8 mouse cellular contexts compared by ENCODE assay signal in genomic region chr2:26587044-26587405, GRCm38 (mm10). TPM values are rescaled to one million over a fixed set of nuclear protein-coding genes. Genes with fewer than 3 reads are reported as not detected.
DNase-seq lines count a peak whose midpoint lies in the region; ATAC-seq and TF ChIP-seq lines count a peak whose summit lies in the region.

No protein-coding gene starts in this region.

- peak overlapping the region; percentile 58 for H3K9ac ChIP-seq in intestine, embryonic 14.5 days (ENCODE audit: low read length)

- H3ac ChIP-seq in C2C12 (ENCODE audit: control insufficient read depth, insufficient read length, low read depth) (no peak overlapping the region), myocyte (ENCODE audit: control insufficient read depth, insufficient read length) (no peak overlapping the region)

- no peak for TF ChIP-seq POLR2A in cortical plate, adult 2 months (IDR thresholded peaks at IDR 0.05; ENCODE audit: extremely low read depth, insufficient read depth, low read length)
- TF ChIP-seq POLR2A in myocyte (IDR thresholded peaks at IDR 0.05; ENCODE audit: insufficient read length, low read depth) = no peak

- no peak for TF ChIP-seq CTCF in C2C12 (IDR thresholded peaks at IDR 0.05; ENCODE audit: control insufficient read depth, insufficient read depth, insufficient read length)
- peak; percentile 12; the same call in 1 of the 2 replicates for TF ChIP-seq CTCF in cortical plate, adult 2 months (IDR thresholded peaks at IDR 0.05; ENCODE audit: extremely low read depth, insufficient read depth, low read length)

- H3K27ac ChIP-seq in heart, embryonic 10.5 days = peak overlapping the region; percentile 91
- H3K27ac ChIP-seq in cortical plate, adult 2 months (ENCODE audit: insufficient read depth, low read length) = no peak overlapping the region
- peak overlapping the region; percentile 16; the same call in 1 of the 2 replicates for H3K27ac ChIP-seq in intestine, embryonic 14.5 days (ENCODE audit: low read depth)

- peak overlapping the region; percentile 62 for H3K4me2 ChIP-seq in intestine, embryonic 14.5 days (ENCODE audit: low read length)
- H3K4me2 ChIP-seq in myocyte (ENCODE audit: low read depth) = peak overlapping the region; percentile 5

- no peaks in the 10 kb centered on the region for H3K79me2 ChIP-seq in C2C12 (ENCODE audit: control insufficient read depth, insufficient read depth)
- H3K79me2 ChIP-seq in myocyte (ENCODE audit: control insufficient read depth, insufficient read depth) = no peaks in the 10 kb centered on the region

- 5% methylated on average over 11 of the region's 11 CpGs for WGBS in heart, embryonic 10.5 days
- WGBS in intestine, embryonic 14.5 days = 4% methylated on average over 11 of the region's 11 CpGs

- DNase-seq in heart, embryonic 10.5 days (ENCODE audit: low spot score) = no peak
- DNase-seq in heart, adult 8-10 months (ENCODE audit: low spot score) = no peak
- DNase-seq in intestine, embryonic 14.5 days (ENCODE audit: low spot score) = no peak
- DNase-seq in urinary bladder, postnatal 25 days (ENCODE audit: low spot score) = no peak
- DNase-seq in adrenal gland, adult (ENCODE audit: inconsistent age in 2 of 2, low spot score in 1 of 2) = no peak

- H3K9me3 ChIP-seq in heart, embryonic 10.5 days = no peaks in the 10 kb centered on the region
- H3K9me3 ChIP-seq in intestine, embryonic 14.5 days (ENCODE audit: control insufficient read depth, low read length) = no peaks in the 10 kb centered on the region

- no peaks in the 10 kb centered on the region for H3K79me3 ChIP-seq in C2C12 (ENCODE audit: low read depth)

- H3K36me3 ChIP-seq in heart, embryonic 10.5 days = peaks cover 36% of the 10 kb centered on the region
- H3K36me3 ChIP-seq in C2C12 (ENCODE audit: control insufficient read depth, insufficient read depth) (no peaks in the 10 kb centered on the region), myocyte (ENCODE audit: control insufficient read depth, insufficient read depth) (no peaks in the 10 kb centered on the region)
- no peaks in the 10 kb centered on the region; the same call in 1 of the 2 replicates for H3K36me3 ChIP-seq in intestine, embryonic 14.5 days (ENCODE audit: control insufficient read depth, insufficient read depth, low read length)

- peaks cover 64% of the 10 kb centered on the region for H3K4me1 ChIP-seq in heart, embryonic 10.5 days
- H3K4me1 ChIP-seq in cortical plate, adult 2 months (ENCODE audit: control insufficient read depth, insufficient read depth, low read length) = no peaks in the 10 kb centered on the region
- H3K4me1 ChIP-seq in intestine, embryonic 14.5 days (replicated peaks; ENCODE audit: control insufficient read depth, insufficient read depth, low read length) = 0 out of 2 replicates have a peak, but pooled peaks cover 4% of the 10 kb centered on the region

- peak overlapping the region; percentile 83 for H3K4me3 ChIP-seq in heart, embryonic 10.5 days
- peak overlapping the region; percentile 18 for H3K4me3 ChIP-seq in C2C12 (ENCODE audit: insufficient read depth, poor library complexity, severe bottlenecking)
- peak overlapping the region; percentile 72 for H3K4me3 ChIP-seq in cortical plate, adult 2 months (ENCODE audit: insufficient read depth, low read length)
- peak overlapping the region; percentile 50 for H3K4me3 ChIP-seq in intestine, embryonic 14.5 days (ENCODE audit: low read depth, low read length)
- H3K4me3 ChIP-seq in myocyte = no peak overlapping the region

- ATAC-seq in intestine, embryonic 14.5 days (replicated peaks; ENCODE audit: low FRiP score, low TSS enrichment, low read depth) = peak; percentile 17

- H3K27me3 ChIP-seq in heart, embryonic 10.5 days (ENCODE audit: insufficient read depth, poor library complexity, severe bottlenecking) = peaks cover 9% of the 10 kb centered on the region; the same call in 1 of the 2 replicates
- H3K27me3 ChIP-seq in C2C12 (ENCODE audit: control insufficient read depth, insufficient read depth, insufficient read length) (peaks cover 15% of the 10 kb centered on the region), myocyte (ENCODE audit: control insufficient read depth, insufficient read depth, insufficient read length) (peaks cover 25% of the 10 kb centered on the region)
- no peaks in the 10 kb centered on the region for H3K27me3 ChIP-seq in intestine, embryonic 14.5 days (replicated peaks; ENCODE audit: control insufficient read depth, insufficient read depth, low read length)

TF ChIP-seq in C2C12, 6 proteins besides CTCF, POLR2A, EP300 and RAD21:
- no peak for TF ChIP-seq MYOD1 (IDR thresholded peaks at IDR 0.05; ENCODE audit: control insufficient read depth, insufficient read length, low read depth)
- no peak for TF ChIP-seq FOSL1 (IDR thresholded peaks at IDR 0.05; ENCODE audit: insufficient read depth, low read length, poor library complexity, severe bottlenecking)
- TF ChIP-seq USF1 (IDR thresholded peaks at IDR 0.05; ENCODE audit: low read depth) = no peak
- TF ChIP-seq MAX (IDR thresholded peaks at IDR 0.05) = no peak
- no peak for TF ChIP-seq CEBPB (IDR thresholded peaks at IDR 0.05; ENCODE audit: low read depth)
- no peak for TF ChIP-seq MYOG (IDR thresholded peaks at IDR 0.05; ENCODE audit: control insufficient read depth, extremely low read depth, insufficient read length)

TF ChIP-seq in myocyte, 11 proteins besides CTCF, POLR2A, EP300 and RAD21:
- no peak for TF ChIP-seq E2F4 (IDR thresholded peaks at IDR 0.05; ENCODE audit: insufficient read depth)
TF ChIP-seq in myocyte: peak in this region for 0.

RNA-seq across cellular contexts. Expression of gene Gm20532, which starts 0.6 kb away (rescaled TPM):
- not detected in 2 replicates for polyA plus RNA-seq in heart, embryonic 10.5 days (2016; fragmentation: Nextera tagmentation; extraction: Ambion mirVana)
- not detected for total RNA-seq in heart, adult 8-10 months (2022)
- not detected for polyA plus RNA-seq in C2C12 (2012; fragmentation: generic; extraction: Trizol)
- polyA plus RNA-seq in cortical plate, adult 2 months (2012; rRNA removed) = not detected in 2 replicates
- polyA plus RNA-seq in intestine, embryonic 14.5 days (2014; fragmentation: Nextera tagmentation; extraction: Ambion mirVana) = not detected in 2 replicates
- not detected for polyA plus RNA-seq in myocyte (2012; fragmentation: generic; extraction: Trizol)

RNA-seq across cellular contexts. Expression of gene Egfl7, which starts 7.2 kb away (rescaled TPM):
- 164 and 186 TPM in 2 replicates for polyA plus RNA-seq in heart, embryonic 10.5 days (2016; fragmentation: Nextera tagmentation; extraction: Ambion mirVana)
- total RNA-seq in heart, adult 8-10 months (2022) = 100 to 1,000 TPM; 122 to 172 (median 148) TPM
- 5.6 TPM for polyA plus RNA-seq in C2C12 (2012; fragmentation: generic; extraction: Trizol)
- 137 and 145 TPM in 2 replicates for polyA plus RNA-seq in cortical plate, adult 2 months (2012; rRNA removed)
- polyA plus RNA-seq in intestine, embryonic 14.5 days (2014; fragmentation: Nextera tagmentation; extraction: Ambion mirVana) = 129 and 135 TPM in 2 replicates
- 2.7 TPM for polyA plus RNA-seq in myocyte (2012; fragmentation: generic; extraction: Trizol)

RNA-seq across cellular contexts. Expression of gene Agpat2, which starts 17.2 kb away (rescaled TPM):
- polyA plus RNA-seq in heart, embryonic 10.5 days (2016; fragmentation: Nextera tagmentation; extraction: Ambion mirVana) = 20.4 and 28.9 TPM in 2 replicates
- total RNA-seq in heart, adult 8-10 months (2022) = 10 to 100 TPM; 51.1 to 65.9 (median 60.8) TPM
- polyA plus RNA-seq in C2C12 (2012; fragmentation: generic; extraction: Trizol) (37.9 TPM), myocyte (2012; fragmentation: generic; extraction: Trizol) (31.3 TPM)
- 2.3 TPM in 2 replicates for polyA plus RNA-seq in cortical plate, adult 2 months (2012; rRNA removed)
- polyA plus RNA-seq in intestine, embryonic 14.5 days (2014; fragmentation: Nextera tagmentation; extraction: Ambion mirVana) = 47.5 and 53.8 TPM in 2 replicates

RNA-seq across cellular contexts. Expression of gene Fam69b, which starts 41.2 kb away (rescaled TPM):
- polyA plus RNA-seq in heart, embryonic 10.5 days (2016; fragmentation: Nextera tagmentation; extraction: Ambion mirVana) = 15.7 and 18.2 TPM in 2 replicates
- total RNA-seq in heart, adult 8-10 months (2022) = 10 to 100 TPM; 15.0 to 26.6 (median 20.9) TPM
- polyA plus RNA-seq in C2C12 (2012; fragmentation: generic; extraction: Trizol) (8.2 TPM), myocyte (2012; fragmentation: generic; extraction: Trizol) (2.6 TPM)
- 88.8 and 95.7 TPM in 2 replicates for polyA plus RNA-seq in cortical plate, adult 2 months (2012; rRNA removed)
- 39.7 and 41.3 TPM in 2 replicates for polyA plus RNA-seq in intestine, embryonic 14.5 days (2014; fragmentation: Nextera tagmentation; extraction: Ambion mirVana)

Comparison
In these comparisons a context has a peak if more than half of its experiments do, and no peak if none do; other contexts are left out.
1. RNA of gene Egfl7, which starts 7.2 kb away (polyA plus RNA-seq): 164 to 186 TPM in heart, embryonic 10.5 days, 137 to 145 TPM in cortical plate, adult 2 months and 129 to 135 TPM in intestine, embryonic 14.5 days; 5.6 TPM in C2C12 (single experiment) and 2.7 TPM in myocyte (single experiment); every median in the first group is over 10 times any median in the second.